Mouse (Mus musculus) heart, adult 2 months (tissue): ENCODE data around the gene Btc.

Experiments used
- CTCF ChIP-seq: fragments of 200-600 bp; IDR thresholded peaks from 2 replicates; pipeline ENCODE4 v1.8.1; 2022; ENCODE audit warnings: antibody characterized with exemption, mild to moderate bottlenecking, moderate library complexity
- EP300 ChIP-seq: fragments of 200-500 bp; IDR thresholded peaks from 2 replicates; pipeline ENCODE4 v1.6.1; 2011; ENCODE audit warnings: low read depth, low read length, control low read depth; ENCODE audit not compliant: insufficient read depth
- POLR2A ChIP-seq: fragments of 200-500 bp; IDR thresholded peaks from 2 replicates; pipeline ENCODE4 v1.6.1; 2011; ENCODE audit warnings: mild to moderate bottlenecking, low read depth, low read length, control low read depth; ENCODE audit not compliant: insufficient read depth

DNA sequence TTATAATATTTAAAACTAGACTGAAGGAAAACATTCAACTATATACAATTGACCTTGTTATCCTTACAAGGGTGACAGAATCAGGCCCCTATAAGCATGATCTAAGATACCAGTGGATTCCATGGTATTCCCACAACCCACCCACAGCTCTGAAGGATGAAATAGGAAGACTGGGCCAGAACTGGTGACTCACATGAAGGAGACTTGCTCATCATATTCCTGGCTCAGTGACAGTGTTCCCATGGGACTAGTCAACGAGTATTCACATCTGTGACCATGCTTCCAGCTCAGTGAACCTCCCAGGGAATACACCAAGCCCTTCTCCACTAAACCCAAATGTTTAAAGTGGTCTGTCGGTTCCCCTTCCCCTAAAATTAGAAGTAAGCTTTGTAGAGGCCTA, 27.3 kb downstream of the Btc start:
- TF ChIP-seq POLR2A (no peak), CTCF (no peak), EP300 (no peak)
